Mouse (Mus musculus) cerebellum, adult 11-12 months (tissue): ENCODE results near the gene Prcp.

Source experiments
- DNase-seq: peaks from one replicate; pipeline ENCODE4 v3.0.0; 2022

The Prcp gene

GRCm38 (mm10) chr7:92874116-92874675 is at the start of gene Prcp, which contains the start of gene Ddias:
Prcp (plus strand) TSS chr7:92874470.
Ddias (minus strand) TSS chr7:92874247.
- peak; percentile 91 for DNase-seq

- DNase-seq = no peak
These were observed 48.0 kb upstream of the Prcp start for GRCm38 (mm10) chr7:92826248-92826647.

- no peak for DNase-seq
These were observed 46.3 kb upstream of the Prcp start for GRCm38 (mm10) chr7:92827981-92828380.

- DNase-seq = no peak
These were observed 41.9 kb upstream of the Prcp start for GRCm38 (mm10) chr7:92832395-92832794.

GRCm38 (mm10) chr7:92834391-92834790 is 39.9 kb upstream of the Prcp start:
- no peak for DNase-seq

- no peak for DNase-seq
These were observed 37.8 kb upstream of the Prcp start for GRCm38 (mm10) chr7:92836447-92836846.

GRCm38 (mm10) chr7:92837226-92837625 is 37.0 kb upstream of the Prcp start:
- DNase-seq = no peak

GRCm38 (mm10) chr7:92837907-92838306 is 36.4 kb upstream of the Prcp start:
- no peak for DNase-seq

GRCm38 (mm10) chr7:92842254-92842653 is 32.0 kb upstream of the Prcp start:
- DNase-seq = no peak

- no peak for DNase-seq
These were observed 26.0 kb upstream of the Prcp start for GRCm38 (mm10) chr7:92848246-92848645.

GRCm38 (mm10) chr7:92866526-92866925 is 7.7 kb upstream of the Prcp start:
- no peak for DNase-seq

- DNase-seq = no peak
These were observed 4.1 kb upstream of the Prcp start for GRCm38 (mm10) chr7:92870161-92870560.

GRCm38 (mm10) chr7:92871596-92871995 is 2.7 kb upstream of the Prcp start:
- no peak for DNase-seq

GRCm38 (mm10) chr7:92874761-92875408 is 615 bp downstream of the Prcp start:
- DNase-seq = peak; percentile 95

GRCm38 (mm10) chr7:92876066-92876465 is 1.8 kb downstream of the Prcp start:
- DNase-seq = no peak

GRCm38 (mm10) chr7:92876538-92876937 is 2.3 kb downstream of the Prcp start:
- DNase-seq = no peak

- no peak for DNase-seq
These were observed 4.5 kb downstream of the Prcp start for GRCm38 (mm10) chr7:92878575-92879285.

- no peak for DNase-seq
These were observed 9.8 kb downstream of the Prcp start for GRCm38 (mm10) chr7:92883850-92884716.

GRCm38 (mm10) chr7:92884998-92885660 is 10.9 kb downstream of the Prcp start:
- no peak for DNase-seq

- DNase-seq = no peak
These were observed 12.5 kb downstream of the Prcp start for GRCm38 (mm10) chr7:92886801-92887200.

GRCm38 (mm10) chr7:92887230-92887629 is 13.0 kb downstream of the Prcp start:
- DNase-seq = no peak

- DNase-seq = no peak
These were observed 15.9 kb downstream of the Prcp start for GRCm38 (mm10) chr7:92890211-92890610.
